Mouse (Mus musculus): ENCODE results near the gene Usp16. TPM values are rescaled to one million over a fixed set of nuclear protein-coding genes. Genes with fewer than 3 reads are reported as not detected.
"Not testable (repeated sequence)": the region's sequence is repeated elsewhere in the genome, so short reads cannot be mapped to it uniquely, and the experiment has no call there.

Usp16 gene
- total RNA-seq, 1 experiment, result 51.0 TPM

GRCm38 (mm10) chr16:87488605-87489004, 34.1 kb downstream of the Usp16 start:
- Histone ChIP-seq H3K9ac (ENCODE audit: insufficient read depth, low read depth, low read length, poor library complexity, severe bottlenecking) (no peak overlapping the region), H3K27ac (ENCODE audit: insufficient read depth, low read depth, low read length, poor library complexity, severe bottlenecking) (no peak overlapping the region), H3K4me3 (ENCODE audit: insufficient read depth in 1 of 2, low read depth in 1 of 2, low read length in 2 of 2, poor library complexity in 1 of 2, severe bottlenecking in 1 of 2) (no peak overlapping the region), H3K9me3 (ENCODE audit: control insufficient read depth, insufficient read depth, low read depth, low read length) (no peaks in the 10 kb centered on the region), H3K36me3 (ENCODE audit: control insufficient read depth, insufficient read depth, low read length, poor library complexity, severe bottlenecking) (peaks cover 66% of the 10 kb centered on the region), H3K4me1 (ENCODE audit: control insufficient read depth in 2 of 2, insufficient read depth in 2 of 2, low read length in 2 of 2, poor library complexity in 1 of 2) (no peaks in the 10 kb centered on the region)
- in situ Hi-C loops (cut with MboI; ENCODE audit: low sequenced_read_pairs in 2 of 2, unreplicated experiment in 2 of 2), result no loop called here
- no peak for DNase-seq (ENCODE audit: low read depth, low spot score)
- no peak for TF ChIP-seq CHD2 (IDR thresholded peaks at IDR 0.05; ENCODE audit: low read depth, low read length)
- no peak for TF ChIP-seq MAFK (IDR thresholded peaks at IDR 0.05; ENCODE audit: insufficient read depth, low read depth, low read length)

GRCm38 (mm10) chr16:87492191-87492792, 37.8 kb downstream of the Usp16 start:
- in situ Hi-C loops (cut with MboI; ENCODE audit: low sequenced_read_pairs in 2 of 2, unreplicated experiment in 2 of 2); H3K4me1 ChIP-seq (ENCODE audit: control insufficient read depth in 2 of 2, insufficient read depth in 2 of 2, low read length in 2 of 2, poor library complexity in 1 of 2); H3K9me3 ChIP-seq (ENCODE audit: control insufficient read depth, insufficient read depth, low read depth, low read length); DNase-seq (ENCODE audit: low read depth, low spot score); H3K27ac ChIP-seq (ENCODE audit: insufficient read depth, low read depth, low read length, poor library complexity, severe bottlenecking); H3K4me3 ChIP-seq (ENCODE audit: insufficient read depth in 1 of 2, low read depth in 1 of 2, low read length in 2 of 2, poor library complexity in 1 of 2, severe bottlenecking in 1 of 2); H3K9ac ChIP-seq (ENCODE audit: insufficient read depth, low read depth, low read length, poor library complexity, severe bottlenecking): not testable (repeated sequence)
- peaks cover 41% of the 10 kb centered on the region for H3K36me3 ChIP-seq (ENCODE audit: control insufficient read depth, insufficient read depth, low read length, poor library complexity, severe bottlenecking)

GRCm38 (mm10) chr16:87494955-87495655, 40.6 kb downstream of the Usp16 start:
- H3K36me3 ChIP-seq (ENCODE audit: control insufficient read depth, insufficient read depth, low read length, poor library complexity, severe bottlenecking), result peaks cover 25% of the 10 kb centered on the region
- peak overlapping the region; percentile 76 for H3K27ac ChIP-seq (ENCODE audit: insufficient read depth, low read depth, low read length, poor library complexity, severe bottlenecking)
- in situ Hi-C loops (cut with MboI; ENCODE audit: low sequenced_read_pairs in 2 of 2, unreplicated experiment in 2 of 2), result no loop called here

GRCm38 (mm10) chr16:87495716-87496447, 41.4 kb downstream of the Usp16 start, which contains the start of gene Cct8:
Cct8 (minus strand) TSS chr16:87495873.
- no peak for TF ChIP-seq ZNF384 (IDR thresholded peaks at IDR 0.05; ENCODE audit: low read depth, low read length)
- peak; percentile 82; the same call in 1 of the 2 replicates for TF ChIP-seq HCFC1 (IDR thresholded peaks at IDR 0.05; ENCODE audit: borderline replicate concordance, insufficient read depth, low read length)
- no peak for TF ChIP-seq ZC3H11A (IDR thresholded peaks at IDR 0.05; ENCODE audit: borderline replicate concordance, low read depth, low read length)
- no peak for TF ChIP-seq MAFK (IDR thresholded peaks at IDR 0.05; ENCODE audit: insufficient read depth, low read depth, low read length)
- TF ChIP-seq CHD2 (IDR thresholded peaks at IDR 0.05; ENCODE audit: low read depth, low read length), result peak; percentile 100
- Histone ChIP-seq H3K4me3 (ENCODE audit: insufficient read depth in 1 of 2, low read depth in 1 of 2, low read length in 2 of 2, poor library complexity in 1 of 2, severe bottlenecking in 1 of 2) (peak within 1 kb of the TSS; percentile 78 to 96), H3K9me3 (ENCODE audit: control insufficient read depth, insufficient read depth, low read depth, low read length) (no peaks in the 10 kb centered on the region), H3K36me3 (ENCODE audit: control insufficient read depth, insufficient read depth, low read length, poor library complexity, severe bottlenecking) (peaks cover 21% of the 10 kb centered on the region), H3K9ac (ENCODE audit: insufficient read depth, low read depth, low read length, poor library complexity, severe bottlenecking) (peak within 1 kb of the TSS; percentile 99), H3K4me1 (ENCODE audit: control insufficient read depth in 2 of 2, insufficient read depth in 2 of 2, low read length in 2 of 2, poor library complexity in 1 of 2) (no peaks in the 10 kb centered on the region), H3K27ac (ENCODE audit: insufficient read depth, low read depth, low read length, poor library complexity, severe bottlenecking) (peak within 1 kb of the TSS; percentile 76)
- in situ Hi-C loops (cut with MboI; ENCODE audit: low sequenced_read_pairs in 2 of 2, unreplicated experiment in 2 of 2), result no loop called here
- peak; percentile 95 for DNase-seq (ENCODE audit: low read depth, low spot score)

More at GRCm38 (mm10) chr16:87494955-87495655, 40.6 kb downstream of the Usp16 start:
- H3K9ac ChIP-seq (ENCODE audit: insufficient read depth, low read depth, low read length, poor library complexity, severe bottlenecking), result peak overlapping the region; percentile 99
- TF ChIP-seq ZC3H11A (IDR thresholded peaks at IDR 0.05; ENCODE audit: borderline replicate concordance, low read depth, low read length), result no peak
- TF ChIP-seq ZNF384 (IDR thresholded peaks at IDR 0.05; ENCODE audit: low read depth, low read length), result peak; percentile 69; the same call in 1 of the 2 replicates
- no peaks in the 10 kb centered on the region for H3K9me3 ChIP-seq (ENCODE audit: control insufficient read depth, insufficient read depth, low read depth, low read length)
- peak overlapping the region; percentile 73 to 96 for H3K4me3 ChIP-seq (ENCODE audit: insufficient read depth in 1 of 2, low read depth in 1 of 2, low read length in 2 of 2, poor library complexity in 1 of 2, severe bottlenecking in 1 of 2)
- no peak for DNase-seq (ENCODE audit: low read depth, low spot score)
- H3K4me1 ChIP-seq (ENCODE audit: control insufficient read depth in 2 of 2, insufficient read depth in 2 of 2, low read length in 2 of 2, poor library complexity in 1 of 2), result no peaks in the 10 kb centered on the region
